Mouse (Mus musculus) limb, embryonic 11.5 days (tissue): ENCODE measurements around the gene Rpl31. TPM values are rescaled to one million over a fixed set of nuclear protein-coding genes. Genes with fewer than 3 reads are reported as not detected.

Source experiments
- ATAC-seq: fragments of 200-750 bp; cut with Nextera tagmentation; 2 replicates; pipeline ENCODE4 v1.8.0; 2017; ENCODE audit warnings: low read depth; ENCODE audit not compliant: insufficient number of reproducible peaks, low FRiP score, low TSS enrichment
- DNase-seq: peaks from one replicate; pipeline ENCODE4 v3.0.0-alpha.2; 2015; ENCODE audit warnings: low spot score
- H3K27ac ChIP-seq: fragments of 300-500 bp; sonication (generic); replicated peaks from 2 replicates; pipeline ENCODE4 v1.5.1; 2014; ENCODE audit warnings: low read depth, mild to moderate bottlenecking, low read length
- H3K27me3 ChIP-seq: fragments of 300-500 bp; sonication (generic); 2 replicates; pipeline ENCODE4 v1.6.1; 2014; ENCODE audit warnings: mild to moderate bottlenecking, low read length, mixed read lengths; ENCODE audit not compliant: control insufficient read depth, insufficient read depth
- H3K36me3 ChIP-seq: fragments of 300-500 bp; sonication (generic); 2 replicates; pipeline ENCODE4 v1.6.1; 2014; ENCODE audit warnings: mild to moderate bottlenecking, low read length, moderate library complexity, mixed read lengths; ENCODE audit not compliant: control insufficient read depth, insufficient read depth
- H3K4me1 ChIP-seq: fragments of 300-500 bp; sonication (generic); 2 replicates; pipeline ENCODE4 v1.6.1; 2014; ENCODE audit warnings: low read length, mixed read lengths; ENCODE audit not compliant: control insufficient read depth, insufficient read depth
- H3K4me2 ChIP-seq: fragments of 300-500 bp; sonication (generic); 2 replicates; pipeline ENCODE4 v1.6.1; 2014; ENCODE audit warnings: low read depth, mild to moderate bottlenecking, moderate library complexity; ENCODE audit not compliant: severe bottlenecking
- H3K4me3 ChIP-seq: fragments of 300-500 bp; sonication (generic); 2 replicates; pipeline ENCODE4 v1.5.1; 2014; ENCODE audit warnings: low read depth, low read length
- H3K9ac ChIP-seq: fragments of 300-500 bp; sonication (generic); 2 replicates; pipeline ENCODE4 v1.6.1; 2014; ENCODE audit warnings: mild to moderate bottlenecking, low read length
- H3K9me3 ChIP-seq: fragments of 300-500 bp; sonication (generic); 2 replicates; pipeline ENCODE4 v1.6.1; 2016; ENCODE audit warnings: low read length; ENCODE audit not compliant: control insufficient read depth
- WGBS: fragments of 180-500 bp; shearing (Covaris S2); extraction: QIAGEN DNeasy Blood & Tissue Kit; methylation state at CpG from one replicate; pipeline ENCODE4 v1.1.7; 2014; 5-methylcytosine and 5-hydroxymethylcytosine counted together
- polyA plus RNA-seq: library from polyadenylated mRNA; unstranded; fragments of >200 nt; fragmentation: Nextera tagmentation; extraction: Ambion mirVana; gene quantifications from 2 replicates; pipeline ENCODE4 v1.2.1, GENCODE M21; 2014

The Rpl31 gene
- polyA plus RNA-seq, 1 experiment from 2014 or later, result 585 TPM

DNA sequence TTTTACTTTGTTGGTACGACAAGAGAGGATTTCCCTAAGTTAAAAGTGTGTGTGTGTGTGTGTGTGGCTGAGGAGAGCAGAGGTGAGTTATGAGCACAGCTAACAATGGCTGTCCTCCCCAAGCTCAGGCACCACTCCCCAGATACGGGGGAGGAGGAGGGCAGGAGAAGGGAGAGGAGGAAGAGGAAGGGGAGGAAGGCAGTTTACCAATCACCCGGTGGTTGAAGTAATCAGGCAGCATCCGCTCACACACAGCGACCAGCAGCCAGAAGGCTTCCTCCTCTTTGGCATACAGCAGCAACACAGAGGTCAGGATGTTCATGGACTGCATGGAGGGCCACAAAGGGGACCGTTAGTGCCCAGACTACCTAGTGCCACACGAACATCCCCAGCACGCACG, 17.3 kb downstream of the Rpl31 start:
- Histone ChIP-seq H3K27ac (no peak overlapping the region), H3K36me3 (no peaks in the 10 kb centered on the region), H3K9ac (no peak overlapping the region), H3K4me1 (no peaks in the 10 kb centered on the region), H3K27me3 (no peaks in the 10 kb centered on the region), H3K4me2 (no peak overlapping the region), H3K4me3 (no peak overlapping the region), H3K9me3 (no peaks in the 10 kb centered on the region)
- 81% methylated on average over 9 of the region's 9 CpGs for WGBS
- DNase-seq, result no peak
- ATAC-seq, result no peak

DNA sequence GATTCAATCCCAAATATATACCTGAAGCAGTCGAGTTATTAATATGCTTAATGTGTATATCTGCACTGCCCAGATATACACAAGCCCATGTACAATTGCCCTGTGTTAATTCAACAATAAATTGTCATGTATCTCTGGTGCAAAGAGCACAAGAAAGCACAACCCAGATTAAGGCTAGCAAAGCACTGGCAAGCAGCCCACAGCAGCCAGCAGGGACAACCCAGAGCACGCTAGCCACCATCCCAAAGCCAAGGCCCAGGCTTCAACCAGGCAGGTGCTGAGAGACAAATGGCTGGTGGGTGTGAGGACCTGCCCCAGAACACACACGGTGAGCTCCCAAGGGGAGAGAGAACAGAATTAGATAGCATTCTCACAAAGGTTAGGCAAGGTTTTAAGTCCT, 18.8 kb downstream of the Rpl31 start:
- Histone ChIP-seq H3K9ac (no peak overlapping the region), H3K27me3 (no peaks in the 10 kb centered on the region), H3K4me3 (no peak overlapping the region), H3K4me2 (no peak overlapping the region), H3K27ac (no peak overlapping the region), H3K9me3 (no peaks in the 10 kb centered on the region), H3K36me3 (no peaks in the 10 kb centered on the region), H3K4me1 (no peaks in the 10 kb centered on the region)
- ATAC-seq (no peak), DNase-seq (no peak)
- 62% methylated on average over 3 of the region's 3 CpGs for WGBS

GRCm38 (mm10) chr1:39387497-39387896, 19.9 kb downstream of the Rpl31 start:
- H3K9ac ChIP-seq, result no peak overlapping the region
- H3K4me1 ChIP-seq, result no peaks in the 10 kb centered on the region
- no peaks in the 10 kb centered on the region for H3K27me3 ChIP-seq
- no peaks in the 10 kb centered on the region for H3K36me3 ChIP-seq
- H3K27ac ChIP-seq, result no peak overlapping the region
- DNase-seq, result no peak
- H3K4me2 ChIP-seq, result no peak overlapping the region
- H3K9me3 ChIP-seq, result no peaks in the 10 kb centered on the region
- 83% methylated on average over 4 of the region's 4 CpGs for WGBS
- ATAC-seq, result no peak
- no peak overlapping the region for H3K4me3 ChIP-seq

DNA sequence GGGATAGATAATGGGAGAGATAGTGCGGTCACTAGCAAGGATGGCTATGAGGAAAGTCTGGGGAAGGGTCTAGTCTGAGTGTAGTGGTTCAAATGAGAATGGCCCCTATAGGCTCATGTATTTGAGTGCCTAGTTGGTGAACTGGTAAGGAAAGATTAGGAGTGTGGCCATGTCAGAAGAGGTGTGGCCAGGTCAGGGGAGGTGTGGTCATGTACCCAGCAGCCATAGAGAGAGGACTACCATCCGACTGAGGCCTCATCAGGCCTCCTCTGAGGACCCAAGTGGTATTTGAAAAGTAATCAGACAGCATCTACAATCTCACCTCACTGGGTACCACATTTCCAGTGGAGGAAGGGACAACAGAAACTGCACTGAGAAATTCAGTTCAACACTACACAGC, 20.5 kb downstream of the Rpl31 start:
- H3K27me3 ChIP-seq, result no peaks in the 10 kb centered on the region
- no peaks in the 10 kb centered on the region for H3K36me3 ChIP-seq
- H3K9me3 ChIP-seq, result no peaks in the 10 kb centered on the region
- H3K27ac ChIP-seq, result no peak overlapping the region
- no peak overlapping the region for H3K4me2 ChIP-seq
- 80% methylated on average over 2 of the region's 2 CpGs for WGBS
- DNase-seq (no peak), ATAC-seq (no peak)
- H3K9ac ChIP-seq, result no peak overlapping the region
- no peak overlapping the region for H3K4me3 ChIP-seq
- H3K4me1 ChIP-seq, result no peaks in the 10 kb centered on the region

- Histone ChIP-seq H3K9me3 (no peaks in the 10 kb centered on the region), H3K4me2 (no peak overlapping the region), H3K27ac (no peak overlapping the region), H3K9ac (no peak overlapping the region), H3K4me1 (no peaks in the 10 kb centered on the region), H3K4me3 (no peak overlapping the region), H3K36me3 (no peaks in the 10 kb centered on the region), H3K27me3 (no peaks in the 10 kb centered on the region)
- DNase-seq, result no peak
- 89% methylated on average over 11 of the region's 11 CpGs for WGBS
- no peak for ATAC-seq
These were observed 21.7 kb downstream of the Rpl31 start for GRCm38 (mm10) chr1:39389338-39389737.

- ATAC-seq (no peak), DNase-seq (no peak)
- WGBS, result 88% methylated on average over 6 of the region's 6 CpGs
These were observed 24.0 kb downstream of the Rpl31 start for GRCm38 (mm10) chr1:39391652-39392051.

DNA sequence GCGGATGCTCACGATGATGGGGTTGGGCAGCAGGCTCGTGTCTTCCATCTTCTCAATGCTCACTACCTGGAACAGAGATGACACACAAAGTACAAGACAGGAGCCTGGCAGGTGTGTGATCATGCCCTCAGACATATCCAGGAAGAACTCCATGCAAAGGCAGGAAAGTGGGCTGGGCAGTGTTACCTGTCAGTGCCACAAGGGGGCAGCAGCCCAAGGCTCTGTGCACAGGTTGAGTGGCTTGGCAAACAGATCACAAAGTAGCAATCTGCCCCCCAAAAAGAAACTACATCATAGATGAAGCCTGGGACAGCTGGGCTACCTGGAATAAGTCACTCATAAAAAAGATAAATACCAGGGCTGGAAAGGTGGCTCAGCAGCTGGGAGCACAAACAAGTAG, 24.5 kb downstream of the Rpl31 start:
- DNase-seq, result peak; percentile 86
- Histone ChIP-seq H3K36me3 (no peaks in the 10 kb centered on the region), H3K4me2 (no peak overlapping the region), H3K4me3 (no peak overlapping the region), H3K4me1 (no peaks in the 10 kb centered on the region), H3K9me3 (no peaks in the 10 kb centered on the region), H3K27ac (no peak overlapping the region), H3K9ac (no peak overlapping the region), H3K27me3 (no peaks in the 10 kb centered on the region)
- 65% methylated on average over 3 of the region's 3 CpGs for WGBS
- 0 out of 2 replicates have a peak, but pooled peaks have one; percentile 31 for ATAC-seq

More at GRCm38 (mm10) chr1:39391652-39392051, 24.0 kb downstream of the Rpl31 start:
- no peak overlapping the region for H3K4me3 ChIP-seq
- H3K9me3 ChIP-seq, result no peaks in the 10 kb centered on the region
- H3K36me3 ChIP-seq, result no peaks in the 10 kb centered on the region
- H3K4me1 ChIP-seq, result no peaks in the 10 kb centered on the region
- no peak overlapping the region for H3K27ac ChIP-seq
- no peak overlapping the region for H3K4me2 ChIP-seq
- no peaks in the 10 kb centered on the region for H3K27me3 ChIP-seq
- H3K9ac ChIP-seq, result no peak overlapping the region

DNA sequence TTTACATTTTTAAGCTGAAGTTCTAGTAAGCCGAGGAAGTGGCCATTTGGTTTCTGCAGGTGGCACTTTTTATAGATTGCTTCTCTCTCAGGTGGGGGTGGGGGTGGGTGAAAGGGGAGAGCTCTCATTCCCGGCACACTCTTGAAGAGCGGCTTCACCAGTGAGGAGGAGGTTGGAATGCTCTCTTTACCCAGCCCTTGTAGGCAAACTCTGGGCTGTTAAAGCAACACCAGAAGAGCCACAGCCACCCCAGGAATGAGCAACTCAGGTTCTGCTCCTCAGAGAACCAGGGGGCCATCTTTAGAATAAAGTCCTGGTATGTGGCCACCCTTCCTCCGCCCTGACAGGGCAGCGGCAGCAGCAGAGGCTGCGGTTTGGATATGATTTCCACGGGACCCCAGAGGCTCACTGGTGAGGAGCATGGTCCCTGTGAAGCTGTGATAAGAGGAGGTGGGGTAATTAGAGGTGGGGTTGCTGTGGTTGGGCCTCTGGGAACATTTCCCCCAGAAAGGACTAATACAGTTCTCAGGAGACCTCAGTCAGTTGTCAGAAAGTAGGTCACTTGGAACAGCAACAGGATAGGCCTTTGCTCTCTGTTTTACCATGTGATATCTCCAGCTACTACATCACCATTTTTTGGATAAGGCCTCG, 25.7 kb downstream of the Rpl31 start:
- Histone ChIP-seq H3K9ac (no peak overlapping the region), H3K27me3 (no peaks in the 10 kb centered on the region), H3K36me3 (no peaks in the 10 kb centered on the region), H3K27ac (no peak overlapping the region), H3K4me3 (no peak overlapping the region), H3K9me3 (no peaks in the 10 kb centered on the region), H3K4me2 (no peak overlapping the region), H3K4me1 (no peaks in the 10 kb centered on the region)
- 81% methylated on average over 8 of the region's 8 CpGs for WGBS
- ATAC-seq, result no peak
- DNase-seq, result no peak

DNA sequence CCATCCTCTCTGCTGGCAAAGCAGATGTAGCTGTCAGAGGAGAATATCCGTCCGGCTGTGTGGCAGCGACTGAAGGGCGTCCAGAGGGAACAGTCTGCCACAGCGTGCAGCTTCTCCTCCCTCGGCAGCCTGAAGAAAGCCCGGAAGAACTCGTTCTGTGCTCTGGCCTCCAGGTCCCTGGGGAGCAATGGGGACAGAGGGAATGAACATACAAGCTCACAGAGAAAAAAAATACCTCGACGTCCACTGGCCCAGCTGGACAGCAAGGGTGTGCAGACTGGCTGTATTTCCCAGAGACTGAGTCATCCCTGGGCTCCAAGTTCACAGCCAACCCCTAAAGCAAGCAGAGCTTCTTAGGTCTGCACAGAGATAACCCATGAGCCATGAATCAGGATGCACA, 26.5 kb downstream of the Rpl31 start:
- H3K4me2 ChIP-seq, result no peak overlapping the region
- 80% methylated on average over 10 of the region's 10 CpGs for WGBS
- H3K9ac ChIP-seq, result no peak overlapping the region
- no peak overlapping the region for H3K4me3 ChIP-seq
- H3K27ac ChIP-seq, result no peak overlapping the region
- DNase-seq (no peak), ATAC-seq (no peak)
- H3K27me3 ChIP-seq, result no peaks in the 10 kb centered on the region
- H3K4me1 ChIP-seq, result no peaks in the 10 kb centered on the region
- H3K9me3 ChIP-seq, result no peaks in the 10 kb centered on the region
- H3K36me3 ChIP-seq, result no peaks in the 10 kb centered on the region
